In genomic region chr2:164386953-164387352, GRCm38 (mm10) we compare ENCODE assay signal across 9 mouse cellular contexts. TPM values are rescaled to one million over a fixed set of nuclear protein-coding genes. Genes with fewer than 3 reads are reported as not detected.
DNase-seq lines count a peak whose midpoint lies in the region; ATAC-seq and TF ChIP-seq lines count a peak whose summit lies in the region.
"Had no signal": no experiment of that assay in that cellular context is flagged by ENCODE, and none has a peak within 500 bp of the region (broad histone marks: within the 10 kb centered on the region; RNA-seq: fewer than 3 reads in every experiment).

No protein-coding gene starts in this region.

- peaks cover 23% of the 10 kb centered on the region for H3K27me3 ChIP-seq in neural tube, embryonic 15.5 days (replicated peaks)

- H3K9me3 ChIP-seq in neural tube, embryonic 15.5 days (replicated peaks), result no peaks in the 10 kb centered on the region

- no peaks in the 10 kb centered on the region for H3K36me3 ChIP-seq in neural tube, embryonic 15.5 days

- no peak overlapping the region for H3K4me3 ChIP-seq in neural tube, embryonic 15.5 days (replicated peaks)
- H3K4me3 ChIP-seq in cortical plate, adult 2 months (ENCODE audit: insufficient read depth, low read length), result no peak overlapping the region

- no peak for TF ChIP-seq POLR2A in cortical plate, adult 2 months (IDR thresholded peaks at IDR 0.05; ENCODE audit: extremely low read depth, insufficient read depth, low read length)

- no peak overlapping the region for H3K27ac ChIP-seq in neural tube, embryonic 15.5 days (replicated peaks)
- H3K27ac ChIP-seq in cortical plate, adult 2 months (ENCODE audit: insufficient read depth, low read length), result no peak overlapping the region

- H3K9ac ChIP-seq in neural tube, embryonic 15.5 days (replicated peaks), result no peak overlapping the region

- peaks cover 31% of the 10 kb centered on the region for H3K4me1 ChIP-seq in neural tube, embryonic 15.5 days
- no peaks in the 10 kb centered on the region for H3K4me1 ChIP-seq in cortical plate, adult 2 months (ENCODE audit: control insufficient read depth, insufficient read depth, low read length)

- no peak overlapping the region for H3K4me2 ChIP-seq in neural tube, embryonic 15.5 days

- 23% methylated on average over 8 of the region's 8 CpGs for whole genome bisulfite sequencing in neural tube, embryonic 15.5 days

- peak; percentile 31 to 38 for DNase-seq in cerebellum, adult 18-20 months
- DNase-seq in cerebellum, adult 11 months, result no peak
- peak; percentile 38 for DNase-seq in neural tube, embryonic 10.5 days (ENCODE audit: extremely low spot score, low spot score)
- peak; percentile 51 to 63 for DNase-seq in layer of hippocampus, postnatal 14 days (ENCODE audit: low spot score in 2 of 2)
- peak; percentile 53 for DNase-seq in thymus, postnatal 4 days

- TF ChIP-seq CTCF in cortical plate, adult 2 months (IDR thresholded peaks at IDR 0.05; ENCODE audit: extremely low read depth, insufficient read depth, low read length), result peak; percentile 82

- ATAC-seq in neural tube, embryonic 15.5 days (ENCODE audit: low FRiP score), result no peak
- ATAC-seq in megakaryocyte progenitor cell, adult 5-6 weeks (replicated peaks; ENCODE audit: poor library complexity), result peak; percentile 72

RNA-seq across cellular contexts. Expression of gene Slpi, which starts 1.9 kb away (rescaled TPM):
- 0.36 and 0.43 TPM in 2 replicates for polyA plus RNA-seq in neural tube, embryonic 15.5 days (2015; fragmentation: Nextera tagmentation; extraction: Ambion mirVana)
- 0.33 and 1.5 TPM in 2 replicates for polyA plus RNA-seq in cortical plate, adult 2 months (2012; rRNA removed)
- 1 to 10 TPM; 1.2 to 2.0 TPM for total RNA-seq in layer of hippocampus, postnatal 14 days (2021)
- total RNA-seq in megakaryocyte progenitor cell, adult 5-6 weeks (2015), result 244 and 316 TPM in 2 replicates
- total RNA-seq in megakaryocyte progenitor cell, adult 5-6 weeks (2017), result 39.7 and 71.6 TPM in 2 replicates

RNA-seq across cellular contexts. Expression of gene Rbpjl, which starts 16.0 kb away (rescaled TPM):
- polyA plus RNA-seq in neural tube, embryonic 15.5 days (2015; fragmentation: Nextera tagmentation; extraction: Ambion mirVana), result 0.17 and 0.61 TPM in 2 replicates
- polyA plus RNA-seq in cortical plate, adult 2 months (2012; rRNA removed), result 1.1 and 1.3 TPM in 2 replicates
- total RNA-seq in layer of hippocampus, postnatal 14 days (2021), result under 1 TPM; 0.41 to 0.91 TPM
- not detected in 2 replicates for total RNA-seq in megakaryocyte progenitor cell, adult 5-6 weeks (2015)
- not detected in 2 replicates for total RNA-seq in megakaryocyte progenitor cell, adult 5-6 weeks (2017)
- total RNA-seq: heart, postnatal 36 days had no signal

RNA-seq across cellular contexts. Expression of gene Matn4, which starts 18.0 kb away (rescaled TPM):
- polyA plus RNA-seq in neural tube, embryonic 15.5 days (2015; fragmentation: Nextera tagmentation; extraction: Ambion mirVana), result 8.5 and 11.1 TPM in 2 replicates
- 16.2 and 17.4 TPM in 2 replicates for polyA plus RNA-seq in cortical plate, adult 2 months (2012; rRNA removed)
- 10 to 100 TPM; 21.2 to 21.6 TPM for total RNA-seq in layer of hippocampus, postnatal 14 days (2021)
- total RNA-seq in megakaryocyte progenitor cell, adult 5-6 weeks (2015), result not detected in 2 replicates
- not detected in 2 replicates for total RNA-seq in megakaryocyte progenitor cell, adult 5-6 weeks (2017)

RNA-seq across cellular contexts. Expression of gene Svs5, which starts 54.4 kb away (rescaled TPM):
- not detected in 2 replicates for polyA plus RNA-seq in neural tube, embryonic 15.5 days (2015; fragmentation: Nextera tagmentation; extraction: Ambion mirVana)
- polyA plus RNA-seq in cortical plate, adult 2 months (2012; rRNA removed), result not detected in 2 replicates
- not detected for total RNA-seq in layer of hippocampus, postnatal 14 days (2021)
- total RNA-seq in megakaryocyte progenitor cell, adult 5-6 weeks (2015), result not detected in 2 replicates
- total RNA-seq in megakaryocyte progenitor cell, adult 5-6 weeks (2017), result not detected in 2 replicates
- total RNA-seq: heart, postnatal 36 days had no signal

RNA-seq across cellular contexts. Expression of gene Sdc4, which starts 56.7 kb away (rescaled TPM):
- polyA plus RNA-seq in neural tube, embryonic 15.5 days (2015; fragmentation: Nextera tagmentation; extraction: Ambion mirVana), result 9.0 and 26.2 TPM in 2 replicates
- polyA plus RNA-seq in cortical plate, adult 2 months (2012; rRNA removed), result 47.1 and 50.7 TPM in 2 replicates
- 100 to 1,000 TPM; 117 to 137 TPM for total RNA-seq in layer of hippocampus, postnatal 14 days (2021)
- total RNA-seq in megakaryocyte progenitor cell, adult 5-6 weeks (2015), result not detected in 2 replicates
- 0.41 TPM in 1 of 2 replicates, not detected in the other for total RNA-seq in megakaryocyte progenitor cell, adult 5-6 weeks (2017)

Comparison
In these comparisons a context has a peak if more than half of its experiments do, and no peak if none do; other contexts are left out.
1. RNA of gene Slpi, which starts 1.9 kb away (total RNA-seq): 39.7 to 316 TPM in megakaryocyte progenitor cell, adult 5-6 weeks; 1.2 to 2.0 TPM in layer of hippocampus, postnatal 14 days; every median in the first group is over 10 times any median in the second.
2. RNA of gene Matn4, which starts 18.0 kb away (total RNA-seq): 21.2 to 21.6 TPM in layer of hippocampus, postnatal 14 days; not detected in megakaryocyte progenitor cell, adult 5-6 weeks; every median in the first group is over 10 times any median in the second.